Mouse (Mus musculus) CH12F3 (cell line): ENCODE measurements around the gene Rps4x.

ENCODE experiments used
- in situ Hi-C: fragments of 300-500 bp; cut with MboI; formaldehyde crosslinking; loops from 2 replicates; pipeline ENCODE4 v1.14.3; 2020; ENCODE audit warnings: low sequenced_read_pairs

The Rps4x gene

GRCm38 (mm10) chrX:102188712-102189497 lies at the start of gene Rps4x:
Gene Rps4x (minus strand): TSS chrX:102189394.
- in situ Hi-C loops: no loop called here

DNA sequence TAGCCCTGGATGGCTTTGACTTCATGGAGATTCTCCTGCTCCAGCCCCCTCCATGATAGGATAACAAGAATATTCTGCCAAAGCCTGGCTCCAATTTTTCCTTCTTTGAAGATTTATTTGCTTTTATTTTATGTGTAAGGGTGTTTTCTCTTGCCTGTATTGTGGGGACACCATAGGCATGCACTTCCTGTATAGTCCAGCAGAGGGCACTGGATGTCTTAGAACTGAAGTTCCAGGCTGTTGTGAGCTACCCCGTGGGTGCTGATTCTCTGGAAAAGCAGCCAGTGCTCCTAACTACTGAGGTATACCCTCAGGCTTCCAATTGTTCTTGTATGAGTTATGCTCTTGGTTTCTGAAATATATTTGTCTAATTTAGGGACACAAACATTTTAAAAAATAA lies 29.9 kb upstream of the Rps4x start:
- in situ Hi-C loops: loop anchor here (10.0 kb wide), 1 partner anchor 256 kb away; no protein-coding TSS in a partner anchor

GRCm38 (mm10) chrX:102215356-102215755 lies 26.2 kb upstream of the Rps4x start:
- in situ Hi-C loops: loop anchor here (10.0 kb wide), 1 partner anchor 259 kb away; no protein-coding TSS in a partner anchor

- in situ Hi-C loops: no loop called here
These were observed 1.6 kb upstream of the Rps4x start for GRCm38 (mm10) chrX:102190840-102191239.

GRCm38 (mm10) chrX:102189581-102189980 lies 387 bp upstream of the Rps4x start:
- in situ Hi-C loops: no loop called here

DNA sequence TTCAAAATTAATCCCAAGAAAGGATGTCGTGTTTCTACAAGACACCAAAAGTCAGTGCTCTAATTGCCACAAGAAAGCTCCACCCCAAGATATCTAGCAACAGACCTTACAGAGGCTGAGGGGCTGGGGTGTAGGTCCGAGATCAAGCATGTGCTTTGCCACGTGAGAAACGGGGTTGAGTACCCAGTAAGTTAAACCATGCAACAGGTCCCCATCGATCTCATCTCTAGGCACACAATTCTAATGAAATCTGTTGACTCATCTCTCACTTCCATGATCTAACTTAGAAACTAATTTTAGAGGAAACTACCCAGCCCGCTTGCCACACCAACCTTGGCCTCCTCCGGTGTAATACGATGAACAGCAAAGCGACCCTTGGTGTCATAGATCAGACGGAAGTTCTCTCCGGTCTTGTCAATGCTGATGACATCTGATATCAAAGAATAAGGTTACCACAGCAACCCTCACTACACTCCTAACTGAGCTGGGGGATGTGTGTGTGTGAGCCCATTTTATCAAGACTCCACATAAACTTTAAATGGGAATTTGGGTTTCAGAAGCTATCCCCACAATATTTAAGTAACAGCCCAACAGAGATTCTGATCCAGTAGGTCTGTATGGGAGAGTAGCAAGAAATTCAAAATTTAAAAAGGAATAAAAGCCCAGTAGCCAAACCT lies 2.0 kb downstream of the Rps4x start:
- in situ Hi-C loops: no loop called here

- in situ Hi-C loops: no loop called here
These were observed 6.6 kb downstream of the Rps4x start for GRCm38 (mm10) chrX:102182575-102182974.

GRCm38 (mm10) chrX:102175538-102176287 lies 13.5 kb downstream of the Rps4x start:
- in situ Hi-C loops: no loop called here

DNA sequence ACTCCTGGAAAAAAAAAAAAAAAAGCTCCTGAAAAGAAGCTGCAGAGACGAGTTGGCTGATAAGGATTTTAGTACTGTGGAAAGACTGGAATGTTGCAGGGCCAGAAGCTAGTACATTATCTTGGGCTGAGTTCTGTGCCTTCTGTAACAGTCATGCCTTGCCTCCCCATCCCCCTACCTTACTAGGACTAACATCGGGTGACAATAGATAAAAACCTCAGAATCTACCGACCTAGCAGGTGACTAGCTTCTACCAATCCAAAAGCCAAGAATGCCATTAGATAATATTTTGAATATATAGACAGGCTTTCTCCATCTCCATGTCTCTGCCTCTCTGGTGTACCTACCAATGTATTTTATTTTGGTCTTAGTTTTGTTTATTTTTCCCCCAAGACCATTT lies 18.3 kb downstream of the Rps4x start:
- in situ Hi-C loops: no loop called here

DNA sequence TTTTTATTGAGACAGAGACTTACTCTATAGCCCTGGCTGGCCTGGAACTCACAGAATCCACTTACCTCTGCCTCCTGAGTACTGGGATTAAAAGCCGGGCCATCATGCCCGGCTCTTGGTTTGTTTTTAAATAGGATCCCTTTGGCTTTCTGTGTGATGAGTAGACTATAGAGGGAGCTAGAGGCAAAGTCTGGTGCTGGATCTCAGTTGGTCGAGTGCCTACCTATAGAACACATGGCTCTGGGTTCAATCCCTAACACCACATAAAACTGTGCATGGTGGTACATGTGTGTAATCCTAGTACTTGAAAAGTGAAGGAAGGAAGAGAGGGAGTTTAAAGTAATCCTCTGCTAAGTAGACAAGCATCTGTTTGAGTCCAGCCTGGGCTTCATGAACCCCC lies 19.1 kb downstream of the Rps4x start:
- in situ Hi-C loops: no loop called here

GRCm38 (mm10) chrX:102169724-102170123 lies 19.5 kb downstream of the Rps4x start:
- in situ Hi-C loops: no loop called here

GRCm38 (mm10) chrX:102166986-102167385 lies 22.2 kb downstream of the Rps4x start:
- in situ Hi-C loops: no loop called here

GRCm38 (mm10) chrX:102166521-102166920 lies 22.7 kb downstream of the Rps4x start:
- in situ Hi-C loops: no loop called here

GRCm38 (mm10) chrX:102163529-102163928 lies 25.7 kb downstream of the Rps4x start:
- in situ Hi-C loops: no loop called here

- in situ Hi-C loops: no loop called here
These were observed 26.1 kb downstream of the Rps4x start for GRCm38 (mm10) chrX:102163096-102163495.

DNA sequence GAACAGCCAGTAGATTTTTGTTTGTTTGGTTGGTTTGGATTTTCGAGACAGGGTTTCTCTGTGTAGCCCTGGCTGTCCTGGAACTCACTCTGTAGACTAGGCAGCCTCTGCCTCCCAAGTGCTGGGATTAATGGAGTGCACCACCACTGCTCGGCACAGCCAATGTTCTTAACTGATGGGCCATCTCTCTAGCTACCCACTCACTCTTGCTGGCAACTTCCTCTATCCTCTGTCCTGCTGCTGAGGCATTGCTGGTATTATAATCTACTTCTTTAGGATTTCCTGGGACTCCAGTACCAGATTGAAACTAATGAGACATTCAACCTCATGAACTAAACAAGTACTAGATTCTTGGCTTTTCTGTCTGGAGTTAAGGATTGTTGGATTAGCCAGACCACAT lies 28.7 kb downstream of the Rps4x start:
- in situ Hi-C loops: no loop called here

DNA sequence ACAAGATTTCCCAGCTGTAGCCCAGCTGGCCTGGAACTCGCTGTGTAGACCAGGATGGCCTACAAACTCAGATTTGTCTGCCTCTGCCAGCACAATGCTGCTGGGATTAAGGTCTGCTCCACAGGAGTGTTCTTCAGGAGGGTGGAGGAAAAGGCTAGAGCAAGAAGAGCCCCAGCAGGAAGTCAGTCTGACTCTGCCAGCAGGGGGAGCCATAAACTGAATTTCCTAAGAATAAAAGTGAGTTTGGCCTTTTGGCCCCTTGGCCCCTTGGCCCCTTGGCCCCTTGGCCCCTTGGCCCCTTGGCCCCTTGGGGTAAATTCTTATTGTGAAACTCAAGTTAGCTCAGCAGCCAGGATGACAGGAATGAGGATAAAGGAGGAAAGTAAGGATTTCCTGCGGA lies 29.4 kb downstream of the Rps4x start:
- in situ Hi-C loops: no loop called here

GRCm38 (mm10) chrX:102157423-102157791 lies 31.8 kb downstream of the Rps4x start:
- in situ Hi-C loops: no loop called here

DNA sequence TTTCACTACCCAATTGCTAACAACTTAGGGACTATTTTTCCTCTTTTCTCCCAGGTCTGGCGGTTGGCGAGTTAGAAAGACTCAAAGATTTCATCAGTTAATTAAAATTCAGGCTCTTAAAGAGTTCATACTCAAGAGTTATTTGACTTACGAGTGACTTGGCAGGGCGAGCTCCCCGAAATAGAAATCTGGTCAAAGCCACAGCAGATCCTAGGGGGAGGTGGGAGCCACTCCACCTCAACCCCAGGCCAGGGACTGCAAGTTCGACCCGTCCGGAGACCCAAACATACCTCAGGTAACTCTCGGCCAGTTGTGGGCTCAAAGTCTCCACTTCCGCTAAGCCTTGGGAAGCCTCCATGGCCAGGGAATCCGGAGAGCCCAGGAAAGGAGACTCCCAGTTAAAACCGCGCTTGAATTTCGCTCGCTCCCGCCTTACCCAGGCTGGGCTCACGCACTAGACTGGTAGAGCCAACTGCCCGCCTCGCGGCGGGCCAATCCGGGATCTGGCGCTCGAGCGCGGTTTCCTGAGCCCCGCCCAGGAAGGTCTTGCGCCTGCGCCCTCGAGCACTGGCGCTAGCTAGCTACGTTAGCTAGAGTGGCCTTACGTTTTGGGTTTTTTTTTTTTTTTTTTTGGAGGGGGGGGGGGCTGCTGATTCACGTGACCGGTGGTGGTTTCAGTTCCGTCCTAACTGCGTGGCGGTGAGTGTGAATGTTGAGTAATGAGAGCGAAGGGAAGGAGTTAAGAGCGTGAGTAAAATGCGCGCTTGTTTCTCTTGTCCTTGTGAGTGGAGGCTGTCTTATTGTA lies 32.4 kb downstream of the Rps4x start, which contains the start of gene Ercc6l:
TSS of gene Ercc6l (minus strand) at position 474 of the 805 bp plus-strand sequence.
- in situ Hi-C loops: no loop called here

GRCm38 (mm10) chrX:102141157-102141556 lies 48.0 kb downstream of the Rps4x start:
- in situ Hi-C loops: no loop called here
